Mouse (Mus musculus) C2C12 (cell line): ENCODE results near the gene Nfia.

ENCODE experiments used
- CEBPB ChIP-seq: IDR thresholded peaks from one replicate; pipeline ENCODE4 v1.6.1; 2011; ENCODE audit warnings: low read depth, mild to moderate bottlenecking, control low read depth, moderate library complexity
- CTCF ChIP-seq: IDR thresholded peaks from one replicate; pipeline ENCODE4 v1.5.1; 2011; ENCODE audit not compliant: control insufficient read depth, insufficient read depth, insufficient read length
- MAX ChIP-seq: IDR thresholded peaks from one replicate; pipeline ENCODE4 v1.6.1; 2011; ENCODE audit warnings: mild to moderate bottlenecking, control low read depth
- MYOD1 ChIP-seq: IDR thresholded peaks from one replicate; pipeline ENCODE4 v1.6.1; 2011; ENCODE audit warnings: low read depth; ENCODE audit not compliant: control insufficient read depth, insufficient read length
- USF1 ChIP-seq: IDR thresholded peaks from one replicate; pipeline ENCODE4 v1.6.1; 2011; ENCODE audit warnings: low read depth, mild to moderate bottlenecking, control low read depth, moderate library complexity

DNA sequence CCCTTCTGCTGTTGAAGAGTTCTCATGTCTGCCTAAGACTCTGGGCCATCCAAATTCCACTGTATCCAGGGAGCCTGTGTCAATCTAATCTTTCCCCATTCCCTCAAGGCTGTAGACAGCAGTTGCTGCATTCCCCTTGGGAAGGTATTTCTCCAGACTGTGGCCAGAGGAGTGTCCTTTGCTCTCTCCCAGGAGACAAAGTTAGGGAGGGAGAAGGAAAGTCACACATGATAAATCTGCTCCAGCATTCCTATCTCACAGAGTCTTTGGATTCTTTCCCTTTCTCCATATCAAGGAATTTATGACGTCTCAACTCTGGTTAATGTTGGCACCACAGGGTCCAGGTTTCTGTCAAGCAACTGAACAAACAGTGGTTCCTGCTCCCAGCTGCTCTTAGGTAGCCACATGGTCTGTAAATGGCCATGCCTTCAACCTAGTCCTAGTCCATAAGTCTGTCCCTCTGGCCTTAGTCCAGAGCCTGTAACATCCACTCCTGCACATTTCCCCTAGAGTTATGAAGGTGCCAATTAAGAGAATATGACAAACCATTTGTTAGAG, 370.4 kb downstream of the Nfia start:
- TF ChIP-seq CTCF (no peak), MYOD1 (no peak), CEBPB (no peak), USF1 (no peak), MAX (no peak)
